Mouse (Mus musculus) v-Abl transformed pro-B cells (cell line): Measurements from ENCODE around the gene BC024978.

Experiments used
- in situ Hi-C, 2 experiments: fragments of 400-800 bp; cut with MboI; formaldehyde crosslinking; loops; one replicate each; pipeline ENCODE4 v1.15.1; 2025; ENCODE audit not compliant: unreplicated experiment in 2 of 2

Gene BC024978

GRCm38 (mm10) chr7:27198779-27199178 is 3.2 kb downstream of the BC024978 start:
- in situ Hi-C loops, result loop anchor here in 1 of 2 experiments (25.0 kb wide), 1 partner anchor 389 kb away; the partner anchor contains the start of gene Akt2

GRCm38 (mm10) chr7:27203730-27204449 is 8.3 kb downstream of the BC024978 start:
- in situ Hi-C loops, result no loop called here

DNA sequence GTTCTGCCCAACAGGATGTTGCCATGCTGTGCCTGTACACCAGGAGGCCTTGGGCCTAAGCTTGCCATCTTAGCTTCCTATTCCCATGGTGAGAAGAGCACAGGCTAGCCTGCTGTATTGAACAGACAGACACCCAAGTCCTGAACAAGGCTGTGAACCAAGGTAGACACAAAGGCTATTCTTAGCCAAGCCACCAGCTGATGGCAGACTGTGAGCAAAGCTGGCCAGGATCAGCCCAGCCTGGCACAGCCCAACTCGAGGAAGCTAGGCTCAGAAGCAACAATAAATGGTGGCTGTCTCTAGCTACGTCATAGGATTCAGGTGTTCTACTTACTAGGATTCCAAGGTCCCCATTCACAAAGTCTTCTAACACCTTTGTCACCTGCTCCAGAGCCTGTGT is 17.0 kb downstream of the BC024978 start:
- in situ Hi-C loops, result no loop called here

DNA sequence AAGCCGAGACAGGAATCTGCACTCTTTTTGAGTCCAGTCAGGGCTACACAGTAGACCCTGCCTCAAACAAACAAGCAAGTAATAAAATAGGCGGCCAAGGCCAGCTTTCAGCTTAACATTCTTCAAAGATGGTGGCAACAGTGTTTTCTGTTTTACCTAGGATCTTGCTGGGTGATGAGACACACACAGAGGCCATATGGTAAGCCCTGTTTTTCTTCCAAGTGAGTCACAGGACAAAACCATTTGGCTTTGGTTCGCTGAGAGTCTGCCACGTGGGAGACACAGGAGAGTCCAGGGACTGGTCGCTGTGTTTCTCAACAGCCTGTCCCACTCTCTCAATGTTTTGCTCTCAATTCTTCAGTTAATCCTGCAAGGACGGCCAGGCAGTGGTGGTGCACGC is 23.0 kb downstream of the BC024978 start:
- in situ Hi-C loops, result no loop called here

DNA sequence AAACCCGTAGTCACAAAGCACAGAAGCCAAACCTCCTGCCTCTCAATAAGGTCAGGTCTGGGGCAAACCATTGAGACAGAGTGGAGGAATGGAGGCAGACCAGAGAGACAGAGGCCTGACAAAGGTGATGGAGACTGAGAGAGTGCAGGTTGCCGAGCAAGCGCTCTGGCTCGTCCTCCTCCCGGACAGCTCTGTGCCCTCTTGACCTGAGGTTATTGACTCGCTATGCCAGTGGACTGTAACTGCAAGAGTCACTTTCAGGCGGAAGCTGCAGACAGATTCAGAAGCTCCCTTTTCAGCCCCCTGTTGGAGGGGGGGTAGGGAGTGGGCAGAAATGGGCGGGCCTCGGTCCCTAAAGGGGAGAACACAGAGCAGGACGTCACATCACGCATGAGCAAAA is 24.4 kb downstream of the BC024978 start:
- in situ Hi-C loops, result no loop called here

- in situ Hi-C loops, result no loop called here
These were observed 26.4 kb downstream of the BC024978 start for GRCm38 (mm10) chr7:27221939-27222338.

- in situ Hi-C loops, result no loop called here
These were observed 27.0 kb downstream of the BC024978 start for GRCm38 (mm10) chr7:27222538-27222937.

- in situ Hi-C loops, result loop anchor here in 1 of 2 experiments (5.0 kb wide), 1 partner anchor 38 kb away; no protein-coding TSS in a partner anchor
These were observed 29.4 kb downstream of the BC024978 start for GRCm38 (mm10) chr7:27224877-27225575.

DNA sequence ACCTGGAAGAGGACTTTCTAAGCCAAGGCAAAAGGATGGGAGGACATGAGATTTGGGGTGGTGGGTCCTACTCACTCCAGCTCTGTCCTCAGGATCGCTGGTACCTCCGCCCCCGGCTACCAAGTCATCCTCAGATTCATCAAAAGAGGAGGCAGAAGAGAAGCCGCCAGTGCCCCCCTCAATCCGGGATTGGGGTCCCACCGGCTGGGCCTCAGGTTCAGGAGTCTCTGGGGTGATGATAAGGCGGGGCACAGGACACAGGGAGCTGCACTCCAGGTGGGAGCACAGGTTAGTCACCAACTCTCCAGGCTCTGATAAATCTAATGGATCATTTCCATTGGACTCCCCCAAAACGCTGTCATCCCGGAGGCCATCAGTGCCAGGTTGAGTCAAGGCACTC is 31.7 kb downstream of the BC024978 start:
- in situ Hi-C loops, result loop anchor here in 1 of 2 experiments (5.0 kb wide), 1 partner anchor 40 kb away; no protein-coding TSS in a partner anchor

DNA sequence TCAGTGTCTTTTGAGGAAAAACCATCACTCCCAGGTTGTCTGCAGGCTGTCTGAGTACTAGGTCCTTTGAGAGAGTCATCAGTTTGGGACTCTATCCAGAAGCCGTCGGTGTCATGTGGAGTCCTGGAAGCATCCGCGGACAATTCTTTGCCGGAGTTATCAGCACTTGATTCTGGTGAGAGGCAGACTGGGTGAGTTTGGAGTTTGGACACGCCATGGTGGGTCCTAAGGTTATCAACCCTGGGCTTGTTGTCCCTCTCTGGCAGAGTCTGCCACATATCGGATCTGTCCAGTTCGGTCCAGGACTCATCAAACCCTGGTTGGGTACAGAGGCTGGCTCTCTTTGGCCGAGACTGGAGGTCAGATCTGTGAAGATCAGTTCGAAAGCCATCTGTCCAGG is 32.1 kb downstream of the BC024978 start:
- in situ Hi-C loops, result loop anchor here in 1 of 2 experiments (5.0 kb wide), 1 partner anchor 40 kb away; no protein-coding TSS in a partner anchor

GRCm38 (mm10) chr7:27228281-27228821 is 32.8 kb downstream of the BC024978 start, which contains the start of gene Itpkc:
Gene Itpkc, minus strand, starts transcription at chr7:27228661.
- in situ Hi-C loops, result loop anchor here in 1 of 2 experiments (5.0 kb wide), 1 partner anchor 41 kb away; no protein-coding TSS in a partner anchor

- in situ Hi-C loops, result loop anchor here in 1 of 2 experiments (5.0 kb wide), 1 partner anchor 42 kb away; no protein-coding TSS in a partner anchor
These were observed 33.3 kb downstream of the BC024978 start for GRCm38 (mm10) chr7:27228865-27229264.

- in situ Hi-C loops, result no loop called here
These were observed 35.2 kb downstream of the BC024978 start for GRCm38 (mm10) chr7:27230781-27231180.

GRCm38 (mm10) chr7:27231693-27232331 is 36.2 kb downstream of the BC024978 start:
- in situ Hi-C loops, result no loop called here

DNA sequence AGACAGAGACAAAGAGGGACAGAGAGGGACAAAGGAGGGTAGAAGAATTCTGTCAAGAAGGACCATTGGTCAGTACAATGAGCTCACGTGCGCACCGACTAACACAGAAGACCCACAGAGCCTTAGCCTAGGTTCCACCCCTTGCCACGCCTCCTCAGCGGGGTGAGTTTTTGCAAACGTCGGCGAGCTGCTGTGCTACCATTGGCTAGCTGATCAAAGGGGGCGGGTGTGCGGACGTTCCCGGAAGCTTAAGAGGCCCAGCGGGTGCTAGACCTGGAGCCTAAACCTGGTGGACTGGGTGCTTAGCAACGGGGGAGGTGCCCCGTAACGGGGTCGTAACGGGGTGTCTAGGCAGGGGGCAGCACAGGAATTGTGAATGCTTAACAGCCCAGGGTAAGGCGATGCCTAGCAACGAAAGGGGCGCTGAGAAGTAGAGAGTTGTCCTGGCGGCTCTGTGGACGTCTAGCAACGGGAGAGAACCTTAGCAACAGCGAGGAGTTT is 37.2 kb downstream of the BC024978 start, which contains the start of gene Coq8b:
Gene Coq8b, plus strand, starts transcription at position 243 of the 501 bp plus-strand sequence.
- in situ Hi-C loops, result no loop called here

DNA sequence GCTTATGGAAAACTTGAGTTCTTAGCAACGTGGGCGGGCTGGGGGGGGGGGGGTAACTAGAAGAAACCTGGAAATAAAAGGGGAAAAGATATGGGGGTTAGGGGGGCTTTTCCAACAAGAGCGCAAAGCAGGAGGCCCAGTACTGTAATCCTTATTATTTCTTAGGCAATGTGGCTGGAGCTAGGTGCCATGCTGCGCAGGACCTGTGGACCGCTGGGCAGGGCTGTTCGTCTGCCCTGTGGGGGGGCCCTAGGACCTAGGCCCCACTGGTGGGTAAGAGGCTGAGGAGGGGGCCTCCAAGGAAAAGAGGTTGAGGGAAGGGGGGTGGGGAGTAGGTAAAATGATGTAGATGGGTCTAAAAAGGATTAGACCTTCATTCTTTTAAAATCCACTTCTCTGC is 37.7 kb downstream of the BC024978 start:
- in situ Hi-C loops, result no loop called here

DNA sequence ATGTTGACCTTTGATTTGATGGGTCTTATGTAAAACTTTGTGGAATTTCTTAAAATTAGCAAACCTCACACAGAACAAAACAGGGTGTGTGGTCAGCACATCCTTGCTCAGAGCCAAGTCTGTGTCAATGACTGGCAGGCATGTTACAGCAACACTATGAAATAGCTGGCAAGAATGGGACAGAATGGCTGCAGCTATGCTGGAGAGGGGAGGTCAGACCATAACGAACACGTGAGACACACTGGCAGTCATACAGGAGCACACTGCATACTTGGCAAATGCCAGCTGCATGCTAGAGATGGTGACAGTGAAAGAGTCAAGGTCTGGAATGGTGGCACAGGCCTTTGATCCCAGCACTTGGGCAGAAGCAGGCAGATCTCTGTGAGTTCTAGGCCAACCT is 40.1 kb downstream of the BC024978 start:
- in situ Hi-C loops, result no loop called here

DNA sequence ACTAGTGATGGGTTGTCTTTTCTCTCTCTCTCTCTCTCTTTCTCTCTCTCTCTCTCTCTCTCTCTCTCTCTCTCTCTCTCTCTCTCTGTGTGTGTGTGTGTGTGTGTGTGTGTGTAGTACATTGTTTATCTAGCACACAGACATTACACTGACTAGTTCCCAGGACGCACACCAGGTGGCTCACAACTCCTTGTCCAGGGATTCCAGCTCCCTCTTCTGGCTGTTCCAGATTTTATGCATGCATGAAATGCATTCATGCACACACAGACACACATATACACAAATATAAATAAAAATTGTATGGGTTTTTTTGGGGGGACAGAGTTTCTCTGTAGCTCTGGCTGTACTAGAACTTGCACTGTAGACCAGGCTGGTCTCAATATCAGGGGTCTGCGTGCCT is 41.9 kb downstream of the BC024978 start:
- in situ Hi-C loops, result no loop called here

- in situ Hi-C loops, result no loop called here
These were observed 43.0 kb downstream of the BC024978 start for GRCm38 (mm10) chr7:27238568-27238967.

- in situ Hi-C loops, result no loop called here
These were observed 47.6 kb downstream of the BC024978 start for GRCm38 (mm10) chr7:27243211-27243610.
